Mouse (Mus musculus): Measurements from ENCODE around the gene Ms4a13.

- TF ChIP-seq EP300 (IDR thresholded peaks at IDR 0.05; ENCODE audit: insufficient read depth, low read depth, low read length) (no peak), POLR2A (IDR thresholded peaks at IDR 0.05; ENCODE audit: insufficient read depth, low read depth, low read length) (no peak)
These were observed 37.7 kb upstream of the Ms4a13 start for GRCm38 (mm10) chr19:11234244-11234643.

Measured in heart, adult 2 months (tissue).